Mouse (Mus musculus) liver, embryonic 13.5 days (tissue): ENCODE measurements around the gene Zfyve9. TPM values are rescaled to one million over a fixed set of nuclear protein-coding genes. Genes with fewer than 3 reads are reported as not detected.

Experiments used
- ATAC-seq: fragments of 200-750 bp; cut with Nextera tagmentation; 2 replicates; pipeline ENCODE4 v1.8.0; 2017; ENCODE audit warnings: low read depth, mild to moderate bottlenecking, moderate number of reproducible peaks, moderate library complexity
- DNase-seq: peaks from one replicate; pipeline ENCODE4 v3.0.0; 2022
- H3K27ac ChIP-seq: fragments of 300-500 bp; sonication (generic); 2 replicates; pipeline ENCODE4 v1.5.1; 2015; ENCODE audit warnings: moderate library complexity, mild to moderate bottlenecking, inconsistent platforms
- H3K27me3 ChIP-seq: fragments of 300-500 bp; sonication (generic); 2 replicates; pipeline ENCODE4 v1.6.1; 2015; ENCODE audit warnings: mild to moderate bottlenecking, inconsistent platforms
- H3K36me3 ChIP-seq: fragments of 300-500 bp; sonication (generic); 2 replicates; pipeline ENCODE4 v1.6.1; 2015; ENCODE audit warnings: mild to moderate bottlenecking, inconsistent platforms
- H3K4me1 ChIP-seq: fragments of 300-500 bp; sonication (generic); replicated peaks from 2 replicates; pipeline ENCODE4 v1.6.1; 2015; ENCODE audit warnings: inconsistent platforms
- H3K4me2 ChIP-seq: fragments of 300-500 bp; sonication (generic); 2 replicates; pipeline ENCODE4 v1.6.1; 2015; ENCODE audit warnings: inconsistent platforms, mild to moderate bottlenecking, moderate library complexity
- H3K4me3 ChIP-seq: fragments of 300-500 bp; sonication (generic); replicated peaks from 2 replicates; pipeline ENCODE4 v1.5.1; 2015; ENCODE audit warnings: mild to moderate bottlenecking, inconsistent platforms
- H3K9ac ChIP-seq: fragments of 300-500 bp; sonication (generic); 2 replicates; pipeline ENCODE4 v1.6.1; 2015; ENCODE audit warnings: mild to moderate bottlenecking, inconsistent platforms
- H3K9me3 ChIP-seq: fragments of 300-500 bp; sonication (generic); replicated peaks from 2 replicates; pipeline ENCODE4 v1.6.1; 2016; ENCODE audit warnings: inconsistent platforms
- WGBS: fragments of 180-500 bp; shearing (Covaris S2); methylation state at CpG from one replicate; pipeline ENCODE4 v1.1.7; 2015; ENCODE audit not compliant: insufficient replicate concordance; 5-methylcytosine and 5-hydroxymethylcytosine counted together
- polyA plus RNA-seq: library from polyadenylated mRNA; unstranded; fragments of >200 nt; fragmentation: Nextera tagmentation; extraction: Ambion mirVana; gene quantifications from 2 replicates; pipeline ENCODE4 v1.2.1, GENCODE M21; 2015

Zfyve9 gene
- polyA plus RNA-seq, 1 experiment from 2014 or later, result 0.48 TPM

GRCm38 (mm10) chr4:108634696-108635095 is 145.9 kb downstream of the Zfyve9 start:
- Histone ChIP-seq H3K4me2 (no peak overlapping the region), H3K36me3 (peaks cover 63% of the 10 kb centered on the region), H3K9ac (no peak overlapping the region), H3K27ac (no peak overlapping the region), H3K4me3 (no peak overlapping the region), H3K4me1 (peaks cover 25% of the 10 kb centered on the region), H3K9me3 (no peaks in the 10 kb centered on the region), H3K27me3 (no peaks in the 10 kb centered on the region)
- DNase-seq (no peak), ATAC-seq (no peak)
- WGBS, result 79% methylated on average over 4 of the region's 4 CpGs

DNA sequence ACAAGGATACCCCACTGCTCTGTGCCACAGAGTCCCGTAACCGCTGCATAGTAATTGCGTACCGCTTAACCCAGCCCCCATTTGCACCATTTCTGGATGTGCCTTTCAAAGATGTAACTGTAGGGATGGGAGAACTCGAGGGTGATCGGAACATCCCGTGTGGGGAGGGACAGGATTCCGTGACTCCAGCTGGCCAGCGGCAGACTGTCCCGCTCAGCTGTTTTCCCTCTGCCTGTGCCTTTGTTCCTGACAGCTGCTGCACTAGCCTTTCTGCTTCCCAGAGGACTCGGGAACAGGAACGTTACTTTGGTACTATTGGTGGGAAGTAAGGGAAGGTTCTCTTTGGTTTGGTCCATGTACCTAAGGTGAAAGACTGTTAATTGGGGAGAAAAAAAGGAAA is 146.9 kb downstream of the Zfyve9 start:
- no peak overlapping the region for H3K9ac ChIP-seq
- H3K4me2 ChIP-seq, result no peak overlapping the region
- WGBS, result 90% methylated on average over 12 of the region's 12 CpGs
- ATAC-seq (no peak), DNase-seq (no peak)
- H3K9me3 ChIP-seq, result no peaks in the 10 kb centered on the region
- no peak overlapping the region for H3K27ac ChIP-seq
- no peaks in the 10 kb centered on the region for H3K27me3 ChIP-seq
- H3K4me3 ChIP-seq, result no peak overlapping the region
- H3K4me1 ChIP-seq, result peaks cover 15% of the 10 kb centered on the region
- peaks cover 72% of the 10 kb centered on the region for H3K36me3 ChIP-seq

GRCm38 (mm10) chr4:108631616-108632015 is 149.0 kb downstream of the Zfyve9 start:
- DNase-seq (no peak), ATAC-seq (no peak)
- Histone ChIP-seq H3K4me2 (no peak overlapping the region), H3K27ac (no peak overlapping the region), H3K4me1 (no peaks in the 10 kb centered on the region), H3K9me3 (no peaks in the 10 kb centered on the region), H3K36me3 (peaks cover 87% of the 10 kb centered on the region), H3K27me3 (no peaks in the 10 kb centered on the region), H3K4me3 (no peak overlapping the region), H3K9ac (no peak overlapping the region)
- WGBS, result 80% methylated on average over 4 of the region's 4 CpGs

DNA sequence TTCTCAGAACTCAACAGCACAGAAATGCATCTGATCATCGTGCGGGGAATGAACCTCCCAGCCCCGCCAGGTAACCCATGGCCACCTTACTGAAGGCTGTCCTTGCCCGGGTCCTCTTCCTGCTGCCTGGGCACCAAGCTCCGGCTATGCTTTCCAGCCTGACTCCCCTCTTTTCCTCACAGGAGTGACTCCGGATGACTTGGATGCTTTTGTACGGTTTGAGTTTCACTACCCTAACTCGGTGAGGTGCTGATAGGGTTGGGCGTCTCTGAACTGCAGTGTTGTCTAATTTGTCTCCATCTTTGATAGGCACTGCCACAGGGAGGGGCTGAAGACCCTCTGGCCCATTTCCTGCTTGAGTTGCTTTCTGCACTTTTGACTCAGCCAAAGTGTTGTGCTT is 150.5 kb downstream of the Zfyve9 start:
- DNase-seq (no peak), ATAC-seq (no peak)
- Histone ChIP-seq H3K9ac (no peak overlapping the region), H3K36me3 (peaks cover 93% of the 10 kb centered on the region), H3K27ac (no peak overlapping the region), H3K27me3 (no peaks in the 10 kb centered on the region), H3K4me1 (no peaks in the 10 kb centered on the region), H3K4me2 (no peak overlapping the region), H3K4me3 (no peak overlapping the region), H3K9me3 (no peaks in the 10 kb centered on the region)
- 88% methylated on average over 9 of the region's 9 CpGs for whole genome bisulfite sequencing

GRCm38 (mm10) chr4:108629363-108629880 is 151.2 kb downstream of the Zfyve9 start:
- H3K36me3 ChIP-seq, result peaks cover 92% of the 10 kb centered on the region
- no peak overlapping the region for H3K9ac ChIP-seq
- WGBS, result 92% methylated on average over 7 of the region's 7 CpGs
- H3K27ac ChIP-seq, result no peak overlapping the region
- no peak for DNase-seq
- H3K9me3 ChIP-seq, result no peaks in the 10 kb centered on the region
- no peaks in the 10 kb centered on the region for H3K27me3 ChIP-seq
- no peak overlapping the region for H3K4me2 ChIP-seq
- no peaks in the 10 kb centered on the region for H3K4me1 ChIP-seq
- H3K4me3 ChIP-seq, result no peak overlapping the region
- ATAC-seq, result no peak

DNA sequence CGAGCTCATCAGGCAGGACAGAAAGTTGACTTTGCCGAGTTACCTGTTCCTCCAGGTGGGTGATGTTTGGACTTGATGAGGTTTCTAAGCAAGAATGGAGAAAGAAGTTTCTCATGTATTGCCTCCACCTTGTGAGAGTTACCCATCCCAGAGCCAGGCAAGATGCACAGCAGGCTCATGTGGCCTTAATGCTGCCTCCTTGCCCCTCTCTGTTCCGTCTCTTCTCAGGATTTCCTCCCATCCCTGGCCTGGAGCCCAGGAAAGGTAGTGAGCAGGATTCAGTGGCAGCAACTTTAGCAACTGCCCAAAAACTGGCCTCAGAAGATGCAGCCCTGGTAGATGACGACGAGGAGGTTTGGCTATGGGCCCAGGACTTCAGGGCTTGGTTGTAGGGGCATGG is 153.5 kb downstream of the Zfyve9 start:
- Histone ChIP-seq H3K4me3 (no peak overlapping the region), H3K9me3 (no peaks in the 10 kb centered on the region), H3K4me1 (no peaks in the 10 kb centered on the region), H3K9ac (no peak overlapping the region), H3K4me2 (no peak overlapping the region), H3K36me3 (peaks cover 79% of the 10 kb centered on the region), H3K27me3 (no peaks in the 10 kb centered on the region), H3K27ac (no peak overlapping the region)
- ATAC-seq, result no peak
- WGBS, result 80% methylated on average over 5 of the region's 5 CpGs
- DNase-seq, result no peak

- WGBS, result 82% methylated on average over 6 of the region's 6 CpGs
- H3K27ac ChIP-seq, result no peak overlapping the region
- H3K36me3 ChIP-seq, result peaks cover 27% of the 10 kb centered on the region
- peaks cover 23% of the 10 kb centered on the region for H3K4me1 ChIP-seq
- no peak overlapping the region for H3K4me3 ChIP-seq
- H3K9me3 ChIP-seq, result no peaks in the 10 kb centered on the region
- no peak for ATAC-seq
- H3K4me2 ChIP-seq, result no peak overlapping the region
- H3K9ac ChIP-seq, result no peak overlapping the region
- no peaks in the 10 kb centered on the region for H3K27me3 ChIP-seq
- no peak for DNase-seq
Observed at GRCm38 (mm10) chr4:108621504-108621903, 159.1 kb downstream of the Zfyve9 start.

GRCm38 (mm10) chr4:108620536-108620935 is 160.1 kb downstream of the Zfyve9 start:
- peak overlapping the region; percentile 94 for H3K4me2 ChIP-seq
- H3K4me1 ChIP-seq, result peaks cover 23% of the 10 kb centered on the region
- peak; percentile 20 for DNase-seq
- 0 out of 2 replicates have a peak, but pooled peaks have one; percentile 3 for ATAC-seq
- H3K9me3 ChIP-seq, result no peaks in the 10 kb centered on the region
- peak overlapping the region; percentile 80 for H3K27ac ChIP-seq
- no peaks in the 10 kb centered on the region for H3K27me3 ChIP-seq
- H3K4me3 ChIP-seq, result peak overlapping the region; percentile 80
- H3K36me3 ChIP-seq, result peaks cover 26% of the 10 kb centered on the region
- 9% methylated on average over 8 of the region's 8 CpGs for WGBS
- H3K9ac ChIP-seq, result peak overlapping the region; percentile 88

DNA sequence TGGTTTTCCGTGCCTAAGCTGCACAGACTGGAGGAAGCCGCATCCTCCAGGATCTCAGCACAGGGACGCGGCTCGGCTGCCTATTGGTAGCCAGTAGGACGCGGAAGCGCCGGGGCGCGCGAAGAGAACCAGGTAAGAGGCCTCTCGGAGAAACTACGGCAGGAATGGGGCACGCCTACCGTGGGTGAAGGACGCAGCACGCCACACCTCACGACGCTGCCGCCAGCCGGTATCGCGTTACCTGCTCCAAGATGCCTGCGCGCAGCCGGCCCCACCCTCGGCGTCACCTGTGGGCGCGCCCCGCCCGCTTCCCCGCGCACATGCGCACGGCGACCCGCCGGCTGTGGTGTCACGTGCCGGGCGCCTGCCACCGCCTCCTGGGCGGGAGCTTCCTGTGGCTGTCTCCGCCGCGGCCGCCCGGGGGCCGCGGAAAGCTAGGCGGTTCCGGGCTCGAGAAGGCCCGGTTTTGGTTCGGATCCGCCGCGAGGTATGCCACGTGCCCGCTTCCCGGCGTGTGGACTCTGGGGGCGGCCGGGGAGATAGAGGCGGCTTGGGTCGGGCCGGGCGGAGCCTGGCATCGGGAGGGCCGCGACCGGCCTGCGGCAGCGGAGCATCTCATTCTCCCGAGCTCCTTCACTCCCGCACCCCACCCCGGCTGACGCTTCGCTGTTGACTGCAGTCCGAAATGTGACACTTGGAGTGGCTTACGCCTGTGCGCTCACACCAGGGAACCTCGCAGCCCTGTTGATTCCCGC is 160.8 kb downstream of the Zfyve9 start, which contains the start of gene Cc2d1b:
Gene Cc2d1b, plus strand, starts transcription at position 354 of the 755 bp plus-strand sequence.
- Histone ChIP-seq H3K27ac (peak within 1 kb of the TSS; percentile 80), H3K4me3 (peak within 1 kb of the TSS; percentile 80), H3K4me1 (peaks cover 23% of the 10 kb centered on the region), H3K9ac (peak within 1 kb of the TSS; percentile 88), H3K9me3 (no peaks in the 10 kb centered on the region), H3K36me3 (peaks cover 24% of the 10 kb centered on the region), H3K27me3 (no peaks in the 10 kb centered on the region), H3K4me2 (peak within 1 kb of the TSS; percentile 94)
- DNase-seq (peak; percentile 93), ATAC-seq (peak; percentile 95)
- WGBS, result under 1% methylated on average over 76 of the region's 86 CpGs

- peak overlapping the region; percentile 80 for H3K4me3 ChIP-seq
- H3K4me1 ChIP-seq, result peaks cover 23% of the 10 kb centered on the region
- H3K9me3 ChIP-seq, result no peaks in the 10 kb centered on the region
- no peak for ATAC-seq
- H3K36me3 ChIP-seq, result peaks cover 23% of the 10 kb centered on the region
- peak overlapping the region; percentile 80 for H3K27ac ChIP-seq
- no peaks in the 10 kb centered on the region for H3K27me3 ChIP-seq
- 9% methylated on average over 10 of the region's 10 CpGs for WGBS
- H3K4me2 ChIP-seq, result peak overlapping the region; percentile 94
- DNase-seq, result no peak
- peak overlapping the region; percentile 88 for H3K9ac ChIP-seq
Observed at GRCm38 (mm10) chr4:108619165-108619564, 161.4 kb downstream of the Zfyve9 start.

DNA sequence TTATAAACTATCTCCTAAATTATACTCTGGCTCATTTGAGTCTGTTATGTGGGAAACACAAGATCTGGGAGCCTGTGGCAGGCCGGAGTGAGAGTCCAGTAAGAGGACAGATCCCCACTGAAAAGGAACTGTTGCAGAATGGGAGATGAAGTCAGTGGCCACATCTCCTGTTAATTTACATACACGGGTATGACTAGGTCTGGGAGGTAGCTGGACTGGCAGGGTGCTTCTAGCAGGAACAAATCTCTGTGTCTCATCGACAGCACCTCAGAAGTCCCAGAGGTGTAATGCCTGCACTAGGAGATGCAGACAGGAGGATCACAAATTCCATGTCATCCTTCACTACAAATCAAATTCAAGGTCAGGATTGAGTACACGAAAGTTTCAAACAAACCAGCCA is 162.0 kb downstream of the Zfyve9 start:
- Histone ChIP-seq H3K27me3 (no peaks in the 10 kb centered on the region), H3K4me1 (peaks cover 23% of the 10 kb centered on the region), H3K9ac (peak overlapping the region; percentile 88; the same call in 1 of the 2 replicates), H3K36me3 (peaks cover 26% of the 10 kb centered on the region), H3K9me3 (no peaks in the 10 kb centered on the region), H3K4me3 (peak overlapping the region; percentile 80; the same call in 1 of the 2 replicates), H3K4me2 (peak overlapping the region; percentile 94; the same call in 1 of the 2 replicates), H3K27ac (no peak overlapping the region)
- DNase-seq (no peak), ATAC-seq (no peak)
- WGBS, result 66% methylated on average over 4 of the region's 4 CpGs

- WGBS, result 86% methylated on average over 5 of the region's 5 CpGs
- H3K4me1 ChIP-seq, result no peaks in the 10 kb centered on the region
- no peak for ATAC-seq
- H3K27ac ChIP-seq, result no peak overlapping the region
- no peaks in the 10 kb centered on the region for H3K9me3 ChIP-seq
- no peak overlapping the region for H3K4me2 ChIP-seq
- no peak overlapping the region for H3K4me3 ChIP-seq
- H3K9ac ChIP-seq, result no peak overlapping the region
- H3K36me3 ChIP-seq, result peaks cover 81% of the 10 kb centered on the region
- no peak for DNase-seq
- H3K27me3 ChIP-seq, result no peaks in the 10 kb centered on the region
Observed at GRCm38 (mm10) chr4:108610935-108611334, 169.7 kb downstream of the Zfyve9 start.
